Mouse (Mus musculus) brain, embryonic 18.5 days (tissue): Measurements from ENCODE around the gene Ralgps1.
"Not testable (repeated sequence)": the region's sequence is repeated elsewhere in the genome, so short reads cannot be mapped to it uniquely, and the experiment has no call there.

ENCODE experiments used
- DNase-seq: peaks from one replicate; pipeline ENCODE4 v3.0.0-alpha.2; 2012; ENCODE audit warnings: low read depth, low spot score

Ralgps1 gene

GRCm38 (mm10) chr2:33215177-33215699 lies 156.0 kb downstream of the Ralgps1 start:
- DNase-seq, result no peak

DNA sequence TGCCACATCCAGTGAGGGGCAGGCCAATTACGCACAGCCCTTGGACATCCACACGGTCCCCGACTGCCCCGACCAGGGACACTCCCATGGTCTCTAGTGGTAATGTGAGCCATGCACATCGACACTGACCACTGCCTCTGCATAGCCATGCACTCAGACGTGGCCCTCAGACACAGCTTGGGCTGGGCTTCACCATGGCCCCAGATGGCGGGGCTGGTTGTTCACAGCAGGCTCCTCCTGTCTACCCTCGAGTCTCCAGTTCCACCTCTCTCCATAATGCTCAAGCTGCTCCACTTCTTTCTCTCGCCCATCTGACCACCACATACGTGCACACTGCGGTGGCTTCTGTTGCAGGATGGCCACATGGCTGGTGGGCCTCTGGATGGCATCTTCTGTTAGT lies 160.0 kb downstream of the Ralgps1 start:
- DNase-seq, result not testable (repeated sequence)

- DNase-seq, result no peak
These were observed 160.4 kb downstream of the Ralgps1 start for GRCm38 (mm10) chr2:33210841-33211240.

- no peak for DNase-seq
These were observed 163.2 kb downstream of the Ralgps1 start for GRCm38 (mm10) chr2:33208134-33208533.

- DNase-seq, result no peak
These were observed 164.2 kb downstream of the Ralgps1 start for GRCm38 (mm10) chr2:33207069-33207468.

GRCm38 (mm10) chr2:33205939-33206525 lies 165.3 kb downstream of the Ralgps1 start:
- DNase-seq, result no peak

DNA sequence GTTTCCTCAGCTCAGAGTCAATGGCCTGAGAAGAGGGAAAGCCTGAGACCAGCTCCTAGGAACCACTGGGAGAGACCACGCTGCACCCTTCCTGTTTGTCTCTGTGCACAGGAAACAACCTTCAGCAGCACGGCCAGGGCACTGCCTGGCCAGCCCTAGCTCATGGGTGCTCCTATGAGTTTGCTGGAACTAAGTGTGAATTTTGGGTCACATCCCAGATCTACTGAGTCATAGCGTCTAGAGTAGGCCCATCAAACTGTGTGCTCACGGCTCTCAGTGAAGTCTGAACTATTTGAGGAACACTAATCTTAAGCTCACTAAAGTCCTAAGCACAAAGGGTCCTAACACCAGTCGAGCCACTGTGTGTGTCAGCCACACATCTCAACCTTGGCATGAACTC lies 166.3 kb downstream of the Ralgps1 start:
- DNase-seq, result no peak

DNA sequence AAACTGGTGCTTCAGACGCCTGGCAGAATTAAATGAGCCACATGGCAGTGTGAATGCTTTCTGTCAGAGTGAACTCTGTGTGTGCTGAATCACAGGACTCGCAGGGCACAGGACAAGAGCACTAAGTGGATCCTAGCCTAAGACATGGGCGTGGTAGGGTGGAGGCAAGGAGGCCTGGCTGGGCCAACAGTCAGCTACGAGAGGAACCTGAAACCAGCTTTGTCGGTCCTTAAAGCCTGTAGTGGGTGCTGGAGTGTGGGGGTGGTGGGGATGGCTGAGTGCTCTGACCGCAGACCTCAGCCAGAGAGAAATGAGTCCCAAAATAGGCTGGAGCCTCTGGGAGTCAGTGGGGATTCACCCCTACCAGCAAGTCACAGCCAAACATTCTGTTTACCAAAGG lies 168.0 kb downstream of the Ralgps1 start:
- no peak for DNase-seq

GRCm38 (mm10) chr2:33200368-33201068 lies 170.8 kb downstream of the Ralgps1 start:
- DNase-seq, result no peak

DNA sequence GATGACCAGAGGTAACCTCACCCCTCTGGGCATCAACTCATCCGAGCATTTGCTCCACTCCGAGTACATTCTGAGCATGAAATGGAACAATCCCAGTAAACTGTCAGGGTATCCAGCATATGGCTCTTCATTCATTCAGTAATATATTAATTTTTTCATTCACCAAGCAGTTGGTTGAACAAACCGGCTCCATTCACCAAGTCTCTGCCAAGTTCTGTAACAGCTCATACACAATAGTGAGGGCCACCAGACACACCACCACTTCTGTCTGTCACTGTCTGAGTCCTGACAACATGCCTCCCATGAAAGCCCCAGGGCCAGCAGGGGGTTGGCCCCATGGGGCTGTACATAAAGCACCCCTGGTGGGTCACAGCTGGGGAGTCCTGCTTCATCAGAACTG lies 181.3 kb downstream of the Ralgps1 start:
- DNase-seq, result no peak

GRCm38 (mm10) chr2:33188925-33189670 lies 182.2 kb downstream of the Ralgps1 start:
- no peak for DNase-seq

GRCm38 (mm10) chr2:33187874-33188273 lies 183.4 kb downstream of the Ralgps1 start:
- DNase-seq, result no peak

DNA sequence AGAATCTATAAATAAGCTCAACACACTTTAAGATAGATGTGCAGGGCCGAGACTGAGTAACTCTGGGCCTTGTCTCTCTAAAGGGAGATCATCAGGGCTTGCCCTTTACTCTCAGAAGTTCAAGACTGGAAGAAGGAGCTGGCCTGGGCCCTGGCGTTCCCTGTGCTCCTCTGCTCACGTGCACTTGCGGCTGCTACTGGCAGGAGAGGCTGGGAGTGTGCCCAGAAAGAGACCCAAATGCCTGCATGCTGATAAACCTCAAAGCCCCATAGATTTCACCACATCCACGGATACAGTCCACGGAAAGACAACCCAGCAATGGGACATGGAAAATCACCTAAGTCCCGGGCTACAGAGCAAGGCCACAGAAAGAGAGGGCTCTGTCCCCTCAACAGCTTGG lies 184.8 kb downstream of the Ralgps1 start:
- DNase-seq, result no peak

DNA sequence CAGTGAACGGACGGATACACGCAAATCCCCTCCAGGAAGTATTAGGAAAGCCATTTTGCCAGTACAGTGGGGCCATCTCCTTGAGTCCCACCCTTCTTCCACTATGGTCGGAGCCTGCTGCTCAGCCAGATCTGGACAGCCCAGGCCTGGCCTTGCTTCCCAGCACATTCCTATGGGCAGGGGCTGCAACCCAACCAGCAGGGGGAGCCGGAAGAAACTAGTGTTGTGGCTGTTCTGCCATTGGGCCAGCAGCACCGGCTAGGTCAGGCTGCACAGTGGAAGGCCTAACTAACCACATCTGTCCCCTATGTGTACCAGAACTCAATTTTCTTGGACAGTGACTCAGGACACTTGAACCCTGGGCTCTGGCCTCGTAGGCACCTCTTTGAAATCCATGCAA lies 186.0 kb downstream of the Ralgps1 start:
- DNase-seq, result no peak

GRCm38 (mm10) chr2:33184641-33185040 lies 186.6 kb downstream of the Ralgps1 start:
- peak; percentile 12 for DNase-seq

DNA sequence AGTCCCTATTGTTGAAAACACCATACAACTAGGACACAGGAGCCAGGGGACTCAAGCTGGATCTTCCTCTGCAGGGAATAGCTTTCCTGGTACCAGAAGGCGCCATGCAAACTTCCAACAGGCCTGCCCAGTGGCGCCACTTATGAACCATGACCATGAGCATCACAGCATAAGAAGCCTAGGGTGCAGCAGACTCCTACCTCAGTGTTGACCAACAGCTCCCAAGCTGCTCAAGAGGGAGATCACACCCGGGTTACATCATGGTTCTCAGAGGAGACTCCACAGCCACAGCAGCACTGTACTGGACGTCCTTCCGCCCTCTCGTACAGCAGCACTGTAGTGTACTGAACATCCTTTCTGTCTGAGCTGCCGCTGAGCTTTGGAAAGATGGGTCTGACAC lies 188.0 kb downstream of the Ralgps1 start:
- DNase-seq, result no peak

DNA sequence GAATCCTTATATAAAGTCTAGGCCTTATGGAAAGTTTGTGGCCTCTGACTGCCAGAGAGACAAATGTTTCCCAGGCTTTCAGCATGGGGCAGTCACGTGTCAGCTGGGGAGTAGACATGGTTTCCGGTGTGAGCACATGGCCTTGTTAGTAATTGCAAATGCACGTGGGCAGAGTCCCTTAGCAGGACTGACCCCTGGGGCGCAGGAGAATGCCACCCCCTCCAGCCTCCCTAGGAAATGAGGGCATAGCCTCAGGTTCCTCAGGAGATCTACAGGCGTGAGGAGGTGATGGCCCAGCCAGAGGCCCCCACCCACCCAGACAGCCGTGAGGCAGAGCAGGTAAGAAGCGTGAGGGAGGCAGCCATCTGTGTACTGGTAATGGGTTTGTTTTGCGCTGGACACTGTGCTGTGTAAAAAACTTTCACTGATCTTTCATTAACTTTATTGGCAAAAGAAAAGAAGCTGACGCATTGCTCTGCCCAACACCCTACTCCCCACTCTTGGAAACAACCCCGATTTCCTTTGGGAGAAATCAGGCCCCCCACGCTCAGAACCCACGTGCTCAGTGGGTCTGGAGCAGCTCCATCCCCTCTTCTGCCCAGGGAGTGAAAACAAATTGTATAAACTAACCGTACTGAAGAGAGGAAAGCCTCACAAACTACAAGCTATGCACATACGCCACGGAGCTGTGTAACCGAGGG lies 191.2 kb downstream of the Ralgps1 start:
- DNase-seq, result no peak

DNA sequence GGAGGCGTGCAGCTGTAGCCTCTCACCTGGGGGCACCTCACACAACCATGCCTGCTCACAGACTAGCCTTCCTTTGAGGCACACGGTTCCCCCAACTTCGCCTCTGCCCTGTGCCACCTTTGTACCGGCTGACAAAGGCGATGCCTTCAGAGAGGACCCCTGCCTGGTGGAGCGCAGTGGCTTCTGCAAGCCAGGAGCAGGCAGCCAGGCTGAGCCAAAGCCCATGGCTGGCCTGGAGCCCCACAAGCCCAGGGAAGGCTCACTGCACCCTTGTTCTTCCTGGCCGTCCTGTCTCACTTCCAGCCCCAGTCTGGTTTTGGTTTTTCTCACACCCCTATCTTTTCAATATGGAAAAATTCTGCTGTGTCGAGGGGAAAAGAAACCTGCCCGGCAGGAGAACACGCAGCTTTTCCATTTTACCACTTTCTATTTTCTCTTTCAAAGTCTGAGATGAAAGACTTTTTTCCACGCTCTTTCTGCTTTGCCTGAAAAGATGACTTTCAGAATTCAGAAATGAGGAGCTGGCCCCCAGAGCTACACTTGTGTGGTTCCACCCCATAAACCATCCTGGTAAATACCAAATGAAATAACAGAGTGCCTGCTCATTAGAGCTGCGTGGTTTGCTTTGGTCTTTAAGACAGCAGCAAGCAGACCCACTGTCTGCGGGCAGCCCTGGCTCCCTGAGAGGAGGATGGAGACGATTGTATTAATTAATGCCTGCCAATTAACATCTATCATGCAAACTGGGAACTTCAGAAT lies 191.9 kb downstream of the Ralgps1 start:
- no peak for DNase-seq

DNA sequence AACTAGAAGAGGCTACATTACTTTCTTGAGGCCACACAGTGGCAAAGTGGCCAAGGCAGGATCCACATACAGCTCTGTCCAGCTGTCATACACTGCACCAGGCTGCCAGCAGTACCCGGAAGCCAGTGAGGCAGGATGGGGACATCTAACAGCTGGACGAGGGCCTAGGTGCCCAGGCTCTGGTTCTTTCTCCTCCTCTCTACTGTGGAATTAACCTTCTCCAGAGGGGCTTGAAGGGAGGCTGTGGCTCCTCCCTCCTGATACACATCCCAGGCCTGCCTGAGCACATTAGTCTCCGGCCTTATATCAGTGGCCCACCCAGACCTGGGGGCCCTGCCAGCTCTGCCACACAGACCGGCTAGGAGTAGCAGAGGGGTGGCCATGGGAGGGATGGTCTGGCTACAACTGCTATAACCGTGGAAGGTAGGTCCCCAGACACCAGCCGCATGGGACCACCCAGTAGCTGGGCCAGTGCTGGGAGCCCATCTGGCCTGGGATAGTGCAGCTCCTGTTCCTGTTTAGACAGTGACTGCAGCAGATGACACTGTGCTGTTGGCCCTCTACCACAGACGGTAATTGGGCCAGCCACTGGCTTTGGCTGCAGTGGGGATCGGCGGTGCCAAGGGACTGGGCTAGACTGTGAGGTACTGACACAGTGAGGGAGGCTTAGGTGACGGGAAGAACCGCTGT lies 192.9 kb downstream of the Ralgps1 start:
- no peak for DNase-seq

DNA sequence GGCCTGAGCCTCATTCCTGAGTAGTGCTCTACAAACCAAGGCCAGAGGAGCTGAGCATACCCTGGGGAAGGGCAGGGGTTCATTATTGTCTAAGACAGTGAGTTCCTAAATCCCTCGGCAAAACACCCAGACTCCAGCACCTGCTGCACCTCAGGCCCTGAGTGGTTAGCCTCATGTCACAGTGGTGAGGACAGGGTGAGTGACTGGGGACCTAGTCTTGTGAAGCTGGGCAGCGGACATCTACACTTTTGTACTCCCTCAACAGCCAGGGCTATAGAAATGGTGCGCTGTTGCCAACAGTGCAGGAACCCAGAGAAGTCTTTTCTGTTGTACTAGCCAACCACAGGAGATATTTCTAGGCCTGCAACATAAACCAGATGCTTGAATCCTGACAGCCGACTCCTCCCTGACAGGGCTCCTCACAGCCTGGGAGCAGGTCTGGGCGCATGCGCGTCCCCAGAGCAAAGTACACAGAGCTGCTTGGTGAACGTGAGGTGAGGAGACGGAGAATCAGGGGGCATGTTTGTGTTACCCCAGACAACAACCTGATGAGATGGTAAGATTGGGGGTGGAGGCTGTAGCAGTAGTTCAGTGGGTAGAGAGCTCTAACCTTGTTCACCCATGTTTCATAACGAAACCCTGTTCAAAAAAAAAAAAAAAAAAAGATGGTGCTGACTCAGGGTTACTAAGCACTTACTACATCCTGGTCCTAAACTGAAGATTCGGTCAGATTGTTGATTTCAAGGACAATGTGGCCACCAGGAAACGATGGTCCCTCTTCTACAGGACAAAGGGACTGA lies 193.6 kb downstream of the Ralgps1 start:
- no peak for DNase-seq
